Mouse (Mus musculus): Measurements from ENCODE around the gene Ncam2.

- no peak for TF ChIP-seq CTCF (IDR thresholded peaks at IDR 0.05; ENCODE audit: low read depth, low read length)
- no peak for TF ChIP-seq POLR2A (IDR thresholded peaks at IDR 0.05; ENCODE audit: extremely low read depth, insufficient read depth, low read length)
Observed at GRCm38 (mm10) chr16:81303806-81304205, 103.3 kb downstream of the Ncam2 start.

Data from liver, adult 2 months (tissue).